Mouse (Mus musculus) CD8-positive naive resting alpha-beta T cell, adult 57 days (primary cell): ENCODE results near the gene Castor1. TPM values are rescaled to one million over a fixed set of nuclear protein-coding genes. Genes with fewer than 3 reads are reported as not detected.

ENCODE experiments used
- total RNA-seq: library from RNA; stranded (reverse); gene quantifications from one replicate; pipeline ENCODE4 v1.2.4, GENCODE M21; 2023

Castor1 gene
- 6.7 TPM for total RNA-seq

DNA sequence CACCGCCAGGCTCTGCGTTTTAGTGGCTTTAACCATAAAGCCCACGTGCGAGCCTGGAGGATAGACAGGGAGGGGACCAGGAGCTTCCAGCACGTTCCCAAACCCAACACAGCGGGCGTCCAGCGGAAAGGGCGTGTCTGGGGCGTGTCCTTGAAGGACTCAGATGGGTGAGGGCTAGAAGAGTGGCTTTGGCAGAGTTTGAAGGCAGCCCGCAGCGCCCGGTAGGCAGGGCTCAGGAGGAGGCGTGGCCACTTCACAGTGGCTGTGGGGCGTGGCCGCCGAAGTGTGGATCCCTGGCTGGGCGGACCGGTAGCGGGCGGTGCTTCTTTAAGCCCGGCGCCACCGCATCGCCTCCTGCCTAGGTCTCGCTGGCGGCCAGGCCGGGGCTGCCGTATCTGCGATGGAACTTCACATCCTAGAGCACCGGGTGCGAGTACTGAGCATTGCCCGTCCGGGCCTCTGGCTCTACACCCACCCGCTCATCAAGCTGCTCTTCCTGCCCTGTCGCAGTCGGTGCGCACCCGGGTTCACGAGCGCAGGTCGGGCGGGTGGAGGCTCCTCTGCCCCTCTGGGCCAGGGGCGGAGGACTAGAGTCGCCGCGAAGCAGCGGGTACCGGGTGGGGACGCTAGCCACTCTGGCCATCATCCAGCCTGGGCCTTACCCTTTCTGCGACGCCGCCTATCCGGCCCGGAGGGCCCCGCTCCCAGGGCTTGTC lies at the start of gene Castor1:
Gene Castor1, plus strand, starts transcription at position 312 of the 716 bp plus-strand sequence.

GRCm38 (mm10) chr11:4186486-4187317 lies 31.3 kb upstream of the Castor1 start, which contains the start of gene Tbc1d10a:
Gene Tbc1d10a, plus strand, starts transcription at chr11:4186789.

DNA sequence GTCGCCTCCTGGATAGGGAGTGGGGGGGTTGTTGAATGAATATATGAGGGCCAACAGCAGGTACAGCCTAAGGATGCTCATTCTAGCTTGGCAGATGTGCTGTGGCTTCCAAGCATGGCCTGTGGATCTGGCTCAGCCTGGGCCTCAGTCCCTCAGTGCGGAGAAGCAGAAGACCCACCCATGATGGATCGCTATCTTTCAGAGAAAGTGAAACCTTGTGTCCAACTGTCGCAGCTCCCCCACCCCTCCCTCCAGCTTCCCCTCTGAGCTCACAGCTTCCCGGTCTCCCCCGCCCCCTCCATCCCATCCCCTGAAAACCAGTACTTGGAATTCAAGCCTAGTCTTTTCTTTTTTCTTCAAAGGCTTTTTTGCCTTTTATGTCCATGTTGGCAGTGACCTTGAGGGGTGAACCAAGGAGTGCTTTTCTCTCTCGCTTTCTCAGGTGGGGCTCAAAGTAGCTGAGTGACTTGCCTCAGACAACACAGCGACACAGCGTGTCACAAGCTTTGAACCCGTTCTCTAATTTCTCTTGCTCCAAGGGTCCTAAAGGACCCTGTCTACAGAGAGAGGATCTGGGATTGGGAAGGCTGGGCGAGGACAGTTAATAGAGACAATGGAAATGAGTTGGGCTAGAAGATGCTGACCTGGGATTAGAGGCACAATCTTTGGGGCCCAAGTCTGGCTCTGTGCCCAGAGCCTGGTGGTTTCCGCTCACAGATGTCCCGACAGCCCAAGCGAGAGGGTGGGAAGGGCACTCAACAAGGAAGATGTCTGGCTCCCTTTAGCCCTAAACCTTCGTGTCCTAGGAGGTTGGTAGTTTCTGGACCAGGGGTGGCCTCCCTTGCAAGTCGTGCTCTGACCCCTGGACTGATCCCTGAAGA lies 17.9 kb downstream of the Castor1 start, which contains the start of gene Osm:
Gene Osm, plus strand, starts transcription at position 756 of the 881 bp plus-strand sequence.

GRCm38 (mm10) chr11:4256846-4257607 lies 39.0 kb downstream of the Castor1 start, which contains the start of gene Lif:
Gene Lif, plus strand, starts transcription at chr11:4257557.

Other genes with a start within 250 kb of the Castor1 start
- not detected for gene 4930556J24Rik, start 241.4 kb upstream of the Castor1 start, total RNA-seq
- gene Gal3st1, start 234.6 kb upstream of the Castor1 start, total RNA-seq: not detected
- not detected for gene Sec14l4, start 186.8 kb upstream of the Castor1 start, total RNA-seq
- not detected for gene Sec14l3, start 153.4 kb upstream of the Castor1 start, total RNA-seq
- gene Mtfp1, start 122.8 kb upstream of the Castor1 start, total RNA-seq: 1.5 TPM
- 2.0 TPM for gene Sec14l2, start 94.8 kb upstream of the Castor1 start, total RNA-seq
- 22.8 TPM for gene Rnf215, start 83.0 kb upstream of the Castor1 start, total RNA-seq
- 9.5 TPM for gene Ccdc157, start 57.9 kb upstream of the Castor1 start, total RNA-seq
- gene Sf3a1, start 57.9 kb upstream of the Castor1 start, total RNA-seq: 61.1 TPM
- 44.6 TPM for gene Tbc1d10a, start 31.4 kb upstream of the Castor1 start, total RNA-seq
- 7.3 TPM for gene Osm, start 18.2 kb downstream of the Castor1 start, total RNA-seq
- 0.21 TPM for gene Lif, start 39.3 kb downstream of the Castor1 start, total RNA-seq
- gene Hormad2, start 222.9 kb downstream of the Castor1 start, total RNA-seq: 2.5 TPM